Mouse (Mus musculus) ES-Bruce4 (cell line): Measurements from ENCODE around the gene Rps6kb2.

Source experiments
- CTCF ChIP-seq: IDR thresholded peaks from one replicate; pipeline ENCODE4 v1.8.1; 2011; ENCODE audit warnings: low read depth, low read length
- EP300 ChIP-seq: IDR thresholded peaks from 2 replicates; pipeline ENCODE4 v1.6.1; 2011; ENCODE audit warnings: low read depth, low read length; ENCODE audit not compliant: insufficient read depth
- POLR2A ChIP-seq: IDR thresholded peaks from one replicate; pipeline ENCODE4 v1.8.1; 2011; ENCODE audit warnings: low read length; ENCODE audit not compliant: insufficient read depth

DNA sequence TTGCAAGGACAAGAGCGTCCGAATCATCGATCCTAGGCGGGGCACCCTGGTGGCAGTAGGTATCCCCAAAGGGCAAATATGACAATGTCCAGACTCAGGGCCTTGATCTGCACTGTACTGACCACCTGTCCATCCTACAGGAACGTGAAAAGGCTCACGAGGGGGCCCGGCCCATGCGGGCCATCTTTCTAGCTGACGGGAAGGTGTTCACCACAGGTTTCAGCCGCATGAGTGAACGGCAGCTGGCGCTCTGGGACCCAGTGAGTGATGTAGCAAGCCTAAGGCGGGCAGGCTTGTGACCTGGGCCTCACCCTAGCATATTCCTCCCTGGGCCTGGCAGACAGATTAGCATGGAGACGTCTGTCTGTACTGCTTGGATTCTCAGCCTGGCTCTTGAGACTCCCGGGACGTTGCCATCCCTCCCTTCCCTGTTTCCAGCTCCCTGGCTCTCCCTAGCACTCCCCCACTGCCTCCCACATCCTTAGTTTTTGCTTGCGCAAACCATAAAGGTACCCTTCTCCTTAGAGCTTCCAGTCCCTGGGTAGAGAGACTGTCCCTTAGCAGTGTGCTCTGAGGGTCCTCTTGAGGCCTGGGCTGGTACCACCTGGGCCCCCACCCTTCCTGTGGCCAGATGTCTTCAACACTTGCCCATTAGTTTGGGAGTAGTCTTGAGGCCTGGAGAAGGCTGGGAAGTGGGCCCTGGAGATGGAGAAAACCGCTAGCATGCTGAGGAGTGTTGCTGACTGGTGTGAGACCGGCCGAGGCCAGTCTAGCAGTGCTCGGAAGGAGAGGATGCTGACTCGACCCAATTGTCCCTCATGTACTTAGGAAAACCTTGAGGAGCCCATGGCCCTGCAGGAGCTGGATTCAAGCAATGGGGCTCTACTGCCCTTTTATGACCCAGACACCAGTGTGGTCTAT lies 12.3 kb downstream of the Rps6kb2 start:
- TF ChIP-seq EP300 (no peak), POLR2A (no peak), CTCF (no peak)
